Mouse (Mus musculus) liver, postnatal 0 days (tissue): ENCODE data around the gene Spg20. TPM values are rescaled to one million over a fixed set of nuclear protein-coding genes. Genes with fewer than 3 reads are reported as not detected.

Source experiments
- ATAC-seq: fragments of 200-750 bp; cut with Nextera tagmentation; 2 replicates; pipeline ENCODE4 v1.8.0; 2017; ENCODE audit warnings: mild to moderate bottlenecking, moderate library complexity
- DNase-seq: peaks from one replicate; pipeline ENCODE4 v3.0.0-alpha.2; 2016
- H3K27ac ChIP-seq: fragments of 300-500 bp; sonication (generic); 2 replicates; pipeline ENCODE4 v1.5.1; 2014; ENCODE audit warnings: antibody characterized with exemption, moderate library complexity, mild to moderate bottlenecking, low read depth
- H3K27me3 ChIP-seq: fragments of 300-500 bp; sonication (generic); 2 replicates; pipeline ENCODE4 v1.6.1; 2014; ENCODE audit warnings: low read length, control low read depth, mixed read lengths; ENCODE audit not compliant: insufficient read depth
- H3K36me3 ChIP-seq: fragments of 300-500 bp; sonication (generic); replicated peaks from 2 replicates; pipeline ENCODE4 v1.6.1; 2014; ENCODE audit warnings: mild to moderate bottlenecking, control low read depth, low read length, moderate library complexity, mixed read lengths; ENCODE audit not compliant: insufficient read depth
- H3K4me1 ChIP-seq: fragments of 300-500 bp; sonication (generic); 2 replicates; pipeline ENCODE4 v1.6.1; 2014; ENCODE audit warnings: antibody characterized with exemption, mild to moderate bottlenecking, control low read depth; ENCODE audit not compliant: insufficient read depth
- H3K4me2 ChIP-seq: fragments of 300-500 bp; sonication (generic); 2 replicates; pipeline ENCODE4 v1.6.1; 2014; ENCODE audit warnings: low read depth, mild to moderate bottlenecking, low read length, moderate library complexity, mixed read lengths
- H3K4me3 ChIP-seq: fragments of 300-500 bp; sonication (generic); 2 replicates; pipeline ENCODE4 v1.5.1; 2014; ENCODE audit warnings: low read depth, low read length
- H3K9ac ChIP-seq: fragments of 300-500 bp; sonication (generic); replicated peaks from 2 replicates; pipeline ENCODE4 v1.6.1; 2014; ENCODE audit warnings: mild to moderate bottlenecking, moderate library complexity
- H3K9me3 ChIP-seq: fragments of 300-500 bp; sonication (generic); 2 replicates; pipeline ENCODE4 v1.6.1; 2016; ENCODE audit warnings: mild to moderate bottlenecking, control low read depth, low read length, mixed read lengths
- CTCF ChIP-seq: sonication (generic); IDR thresholded peaks from 2 replicates; pipeline ENCODE4 v1.5.1; 2016; ENCODE audit warnings: antibody characterized with exemption, low read depth
- EP300 ChIP-seq: IDR thresholded peaks from 2 replicates; pipeline ENCODE4 v1.6.1; 2016; ENCODE audit warnings: antibody characterized with exemption, low read depth, mild to moderate bottlenecking
- WGBS: fragments of 180-500 bp; shearing (Covaris S2); extraction: QIAGEN DNeasy Blood & Tissue Kit; methylation state at CpG from one replicate; pipeline ENCODE4 v1.1.7; 2014; ENCODE audit not compliant: insufficient replicate concordance; 5-methylcytosine and 5-hydroxymethylcytosine counted together
- polyA plus RNA-seq: library from polyadenylated mRNA; unstranded; fragments of >200 nt; fragmentation: Nextera tagmentation; extraction: Ambion mirVana; gene quantifications from 2 replicates; pipeline ENCODE4 v1.2.1, GENCODE M21; 2015

Spg20 gene
- polyA plus RNA-seq, 1 experiment from 2014 or later, result 10.6 TPM

DNA sequence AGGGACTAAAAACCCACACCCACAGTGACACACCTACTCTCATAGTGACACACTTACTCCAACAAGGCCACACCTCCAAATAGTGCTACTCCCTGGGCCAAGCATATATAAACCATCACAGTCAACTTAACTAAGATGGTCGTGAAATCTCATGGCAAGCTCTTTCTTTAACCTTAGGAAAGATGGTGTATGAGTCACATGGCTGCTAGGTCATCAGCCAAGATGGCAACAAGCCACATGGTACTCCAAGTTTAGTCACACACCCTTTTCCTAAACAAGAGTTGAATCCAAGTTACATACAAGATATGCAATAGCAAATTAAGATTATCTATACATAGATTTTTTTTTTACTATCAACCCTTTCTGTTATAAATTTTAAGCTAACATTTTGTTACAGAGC lies 18.7 kb upstream of the Spg20 start:
- Histone ChIP-seq H3K4me1 (peaks cover 7% of the 10 kb centered on the region; the same call in 1 of the 2 replicates), H3K4me3 (no peak overlapping the region), H3K9me3 (no peaks in the 10 kb centered on the region), H3K27me3 (no peaks in the 10 kb centered on the region), H3K27ac (no peak overlapping the region), H3K36me3 (no peaks in the 10 kb centered on the region), H3K4me2 (no peak overlapping the region), H3K9ac (no peak overlapping the region)
- DNase-seq (no peak), ATAC-seq (no peak)
- WGBS, result 61% methylated on average over 1 of the region's 1 CpGs
- TF ChIP-seq CTCF (no peak), EP300 (no peak)

DNA sequence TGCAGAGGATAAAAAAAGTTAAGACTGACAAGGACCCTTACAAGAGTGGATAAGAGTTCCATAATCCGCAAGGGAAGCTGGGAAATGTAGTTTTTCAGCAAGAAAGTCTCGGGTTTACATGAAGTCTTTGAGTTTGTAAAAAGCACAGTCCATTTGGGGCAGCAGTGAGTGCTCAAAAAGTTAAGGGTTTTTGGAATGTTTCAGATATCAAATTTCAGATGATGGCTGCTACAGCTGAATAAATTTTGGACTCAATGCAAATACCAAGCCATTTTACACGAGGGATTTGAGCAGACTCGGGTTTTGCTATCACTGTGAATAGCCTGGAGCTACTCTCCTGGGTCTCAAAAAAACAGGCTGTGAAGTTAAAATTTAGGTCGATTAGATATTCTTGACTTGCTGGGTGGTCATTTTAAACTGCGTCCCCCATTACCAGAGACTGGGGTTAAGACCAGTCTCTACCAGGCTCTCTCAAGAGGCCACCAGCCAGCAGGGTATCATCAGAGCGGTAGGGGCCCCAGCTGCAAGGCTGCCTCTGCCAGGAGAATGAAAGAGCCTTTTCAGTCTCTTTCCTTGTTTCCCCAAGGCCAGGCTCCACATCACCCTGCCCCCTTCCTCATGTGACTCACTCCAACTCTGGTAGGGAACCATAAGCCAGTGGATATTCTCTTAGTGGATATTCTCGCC lies 15.8 kb upstream of the Spg20 start:
- TF ChIP-seq EP300, result no peak
- TF ChIP-seq CTCF, result no peak
- no peak for ATAC-seq
- WGBS, result 56% methylated on average over 8 of the region's 8 CpGs
- H3K4me2 ChIP-seq, result no peak overlapping the region
- no peak for DNase-seq
- H3K4me1 ChIP-seq, result no peaks in the 10 kb centered on the region
- no peak overlapping the region for H3K9ac ChIP-seq
- H3K36me3 ChIP-seq, result no peaks in the 10 kb centered on the region
- H3K27me3 ChIP-seq, result no peaks in the 10 kb centered on the region
- no peak overlapping the region for H3K4me3 ChIP-seq
- H3K9me3 ChIP-seq, result no peaks in the 10 kb centered on the region
- no peak overlapping the region for H3K27ac ChIP-seq

DNA sequence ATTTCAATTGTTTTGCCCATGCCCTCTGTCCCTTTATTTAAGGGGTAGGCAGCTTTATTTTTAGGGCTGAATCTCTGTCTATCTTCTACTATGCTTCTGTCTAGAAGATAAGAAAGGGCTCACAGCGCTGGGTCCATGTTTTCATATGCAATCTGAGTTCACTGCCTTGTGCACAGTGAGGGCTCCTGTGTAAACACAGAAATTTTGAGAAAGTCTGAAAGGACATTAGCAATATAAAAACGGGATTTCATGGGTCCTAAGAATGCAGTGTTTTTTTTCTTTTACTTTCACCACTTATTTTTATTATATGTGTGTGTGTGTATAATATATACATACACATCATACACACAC lies 15.3 kb upstream of the Spg20 start:
- no peak for DNase-seq
- no peak overlapping the region for H3K4me2 ChIP-seq
- no peak for TF ChIP-seq EP300
- TF ChIP-seq CTCF, result no peak
- no peaks in the 10 kb centered on the region for H3K27me3 ChIP-seq
- H3K27ac ChIP-seq, result no peak overlapping the region
- no peak overlapping the region for H3K4me3 ChIP-seq
- H3K9me3 ChIP-seq, result no peaks in the 10 kb centered on the region
- no peaks in the 10 kb centered on the region for H3K4me1 ChIP-seq
- WGBS, result 52% methylated on average over 2 of the region's 2 CpGs
- no peak for ATAC-seq
- H3K9ac ChIP-seq, result no peak overlapping the region
- H3K36me3 ChIP-seq, result no peaks in the 10 kb centered on the region

DNA sequence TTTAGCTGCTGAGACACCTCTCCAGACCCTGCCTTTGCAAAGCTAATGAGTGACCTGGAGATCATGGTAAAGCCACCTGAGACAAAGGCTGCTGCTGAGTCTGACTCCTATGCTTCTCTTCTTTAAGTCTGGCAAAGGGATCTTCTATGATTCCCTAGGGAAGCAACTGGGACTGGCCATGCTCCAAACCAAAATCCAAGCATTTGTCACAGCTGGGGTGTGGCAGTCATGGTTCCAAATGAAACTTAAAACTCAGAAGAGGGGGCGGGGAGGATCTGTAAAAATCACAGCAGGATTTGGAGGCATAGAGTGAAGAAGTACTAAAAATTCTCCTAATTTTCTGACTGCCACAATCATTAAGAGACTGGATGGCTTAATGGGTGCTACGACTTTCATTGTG lies 14.7 kb upstream of the Spg20 start:
- H3K4me1 ChIP-seq, result no peaks in the 10 kb centered on the region
- H3K4me3 ChIP-seq, result no peak overlapping the region
- TF ChIP-seq EP300, result no peak
- no peak for TF ChIP-seq CTCF
- no peak overlapping the region for H3K4me2 ChIP-seq
- ATAC-seq (no peak), DNase-seq (no peak)
- H3K9me3 ChIP-seq, result no peaks in the 10 kb centered on the region
- H3K36me3 ChIP-seq, result no peaks in the 10 kb centered on the region
- H3K9ac ChIP-seq, result no peak overlapping the region
- no peak overlapping the region for H3K27ac ChIP-seq
- 63% methylated on average over 2 of the region's 2 CpGs for WGBS
- no peaks in the 10 kb centered on the region for H3K27me3 ChIP-seq

DNA sequence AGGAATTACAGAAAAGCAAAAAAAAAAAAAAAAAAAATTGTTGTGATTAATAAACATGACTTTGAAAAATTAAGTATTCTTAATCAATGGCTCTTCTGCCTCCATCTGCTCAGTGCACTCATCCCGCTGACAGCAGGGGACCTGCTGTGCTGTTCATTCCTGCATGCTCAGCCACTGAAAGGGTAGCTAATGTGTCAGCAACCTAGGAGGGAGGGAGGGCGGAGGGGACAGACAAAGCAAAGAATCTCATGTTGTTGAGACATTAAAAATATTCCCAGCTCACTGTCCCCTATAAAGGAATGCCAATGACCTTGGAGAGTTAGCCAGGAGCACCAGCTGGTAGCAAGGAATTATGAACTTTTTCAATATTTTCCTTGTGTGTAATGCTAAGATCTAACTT lies 13.9 kb upstream of the Spg20 start:
- no peak for ATAC-seq
- TF ChIP-seq CTCF (no peak), EP300 (no peak)
- WGBS, result 73% methylated on average over 2 of the region's 2 CpGs

DNA sequence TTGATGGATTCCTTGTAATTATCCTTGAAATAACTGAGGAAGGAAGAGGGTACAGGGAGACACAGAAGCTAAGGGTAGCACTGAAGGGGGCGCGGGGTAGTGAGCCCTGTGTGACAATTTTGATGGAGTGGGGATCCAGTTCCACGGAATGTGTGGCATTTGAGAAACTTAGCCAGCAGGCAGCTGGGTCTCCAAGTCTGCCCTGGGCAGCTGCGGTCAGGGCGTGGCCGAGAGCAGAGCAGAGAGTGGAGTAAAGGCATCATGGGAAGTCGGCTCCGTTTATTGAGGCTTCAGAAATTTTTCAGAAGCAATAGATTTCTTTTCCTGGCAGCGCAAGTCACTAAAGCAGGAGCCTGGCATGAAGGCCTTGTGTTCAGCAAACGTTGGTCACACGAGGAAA lies 12.9 kb upstream of the Spg20 start:
- TF ChIP-seq EP300 (no peak), CTCF (no peak)
- Histone ChIP-seq H3K9ac (no peak overlapping the region), H3K27ac (no peak overlapping the region)

More for the DNA sequence above, 13.9 kb upstream of the Spg20 start:
- no peaks in the 10 kb centered on the region for H3K36me3 ChIP-seq
- H3K4me3 ChIP-seq, result no peak overlapping the region
- no peak overlapping the region for H3K4me2 ChIP-seq
- H3K27ac ChIP-seq, result no peak overlapping the region
- H3K27me3 ChIP-seq, result no peaks in the 10 kb centered on the region
- DNase-seq, result no peak
- H3K9ac ChIP-seq, result no peak overlapping the region
- no peaks in the 10 kb centered on the region for H3K4me1 ChIP-seq
- H3K9me3 ChIP-seq, result no peaks in the 10 kb centered on the region

DNA sequence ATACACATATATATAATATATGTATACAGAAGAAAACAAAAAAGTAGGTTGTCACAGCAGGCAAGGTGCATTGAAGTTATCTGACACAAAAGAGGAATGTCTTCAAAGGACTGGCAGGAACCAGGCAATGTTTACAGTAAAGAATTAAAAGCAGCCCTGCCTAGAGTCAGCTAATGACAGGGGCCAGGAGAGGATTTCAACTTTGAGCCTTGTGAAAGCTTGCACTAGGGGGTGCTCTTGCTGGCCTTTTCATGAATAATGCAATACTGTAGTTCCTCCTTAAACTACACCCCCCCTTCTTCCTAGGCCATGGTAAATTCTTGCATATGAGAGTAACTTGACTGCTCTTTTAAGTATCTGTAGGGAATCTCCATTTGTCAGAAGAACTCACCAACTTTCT lies 10.8 kb upstream of the Spg20 start:
- no peak for ATAC-seq
- no peak overlapping the region for H3K4me2 ChIP-seq
- H3K4me3 ChIP-seq, result no peak overlapping the region
- H3K9me3 ChIP-seq, result no peaks in the 10 kb centered on the region
- TF ChIP-seq CTCF, result peak; percentile 19; the same call in 1 of the 2 replicates
- TF ChIP-seq EP300, result no peak
- H3K27ac ChIP-seq, result no peak overlapping the region
- no peaks in the 10 kb centered on the region for H3K27me3 ChIP-seq
- no peaks in the 10 kb centered on the region for H3K36me3 ChIP-seq
- H3K4me1 ChIP-seq, result no peaks in the 10 kb centered on the region
- DNase-seq, result no peak
- H3K9ac ChIP-seq, result no peak overlapping the region

More for the DNA sequence above, 12.9 kb upstream of the Spg20 start:
- WGBS, result 74% methylated on average over 11 of the region's 11 CpGs
- Histone ChIP-seq H3K4me1 (no peaks in the 10 kb centered on the region), H3K9me3 (no peaks in the 10 kb centered on the region), H3K4me3 (no peak overlapping the region), H3K4me2 (no peak overlapping the region), H3K27me3 (no peaks in the 10 kb centered on the region), H3K36me3 (no peaks in the 10 kb centered on the region)
- ATAC-seq, result no peak
- DNase-seq, result no peak
